Mouse (Mus musculus): ENCODE measurements at regions not wholly inside any gene's neighbourhood (a gene's known extent, or its start where the extent isn't known, plus 50 kb on each side); places are given as distances from the start of the nearest gene placed in this dataset.

- TF ChIP-seq CTCF (IDR thresholded peaks at IDR 0.05; ENCODE audit: extremely low read depth, insufficient read depth, insufficient read length, insufficient replicate concordance): no peak
- no peak for TF ChIP-seq POLR2A (IDR thresholded peaks at IDR 0.05; ENCODE audit: low read depth, low read length)
Observed at GRCm38 (mm10) chr5:24237201-24237600, 72.4 kb downstream of the Nupl2 start.
